Mouse (Mus musculus) stomach, embryonic 15.5 days (tissue): ENCODE data around the gene Ralgps1. TPM values are rescaled to one million over a fixed set of nuclear protein-coding genes. Genes with fewer than 3 reads are reported as not detected.

Source experiments
- ATAC-seq: fragments of 200-750 bp; cut with Nextera tagmentation; 2 replicates; pipeline ENCODE4 v1.8.0; 2017; ENCODE audit warnings: low read depth, moderate number of reproducible peaks, moderate TSS enrichment; ENCODE audit not compliant: insufficient read depth, low FRiP score
- H3K27ac ChIP-seq: fragments of 300-500 bp; sonication (generic); 2 replicates; pipeline ENCODE4 v1.5.1; 2015; ENCODE audit warnings: mild to moderate bottlenecking, inconsistent platforms
- H3K27me3 ChIP-seq: fragments of 300-500 bp; sonication (generic); replicated peaks from 2 replicates; pipeline ENCODE4 v1.6.1; 2015; ENCODE audit warnings: inconsistent platforms
- H3K36me3 ChIP-seq: fragments of 300-500 bp; sonication (generic); 2 replicates; pipeline ENCODE4 v1.6.1; 2015; ENCODE audit warnings: inconsistent platforms
- H3K4me1 ChIP-seq: fragments of 300-500 bp; sonication (generic); 2 replicates; pipeline ENCODE4 v1.6.1; 2015; ENCODE audit warnings: inconsistent platforms
- H3K4me2 ChIP-seq: fragments of 300-500 bp; sonication (generic); 2 replicates; pipeline ENCODE4 v1.6.1; 2015; ENCODE audit warnings: mild to moderate bottlenecking, inconsistent platforms
- H3K4me3 ChIP-seq: fragments of 300-500 bp; sonication (generic); replicated peaks from 2 replicates; pipeline ENCODE4 v1.5.1; 2015; ENCODE audit warnings: inconsistent platforms
- H3K9ac ChIP-seq: fragments of 300-500 bp; sonication (generic); 2 replicates; pipeline ENCODE4 v1.6.1; 2015; ENCODE audit warnings: inconsistent platforms
- H3K9me3 ChIP-seq: fragments of 300-500 bp; sonication (generic); 2 replicates; pipeline ENCODE4 v1.6.1; 2016; ENCODE audit warnings: inconsistent platforms
- WGBS: fragments of 180-500 bp; shearing (Covaris S2); methylation state at CpG from one replicate; pipeline ENCODE4 v1.1.7; 2015; 5-methylcytosine and 5-hydroxymethylcytosine counted together
- polyA plus RNA-seq: library from polyadenylated mRNA; unstranded; fragments of >200 nt; fragmentation: Nextera tagmentation; extraction: Ambion mirVana; gene quantifications from 2 replicates; pipeline ENCODE4 v1.2.1, GENCODE M21; 2015

Gene Ralgps1
- 6.2 and 8.9 TPM in 2 replicates for polyA plus RNA-seq

DNA sequence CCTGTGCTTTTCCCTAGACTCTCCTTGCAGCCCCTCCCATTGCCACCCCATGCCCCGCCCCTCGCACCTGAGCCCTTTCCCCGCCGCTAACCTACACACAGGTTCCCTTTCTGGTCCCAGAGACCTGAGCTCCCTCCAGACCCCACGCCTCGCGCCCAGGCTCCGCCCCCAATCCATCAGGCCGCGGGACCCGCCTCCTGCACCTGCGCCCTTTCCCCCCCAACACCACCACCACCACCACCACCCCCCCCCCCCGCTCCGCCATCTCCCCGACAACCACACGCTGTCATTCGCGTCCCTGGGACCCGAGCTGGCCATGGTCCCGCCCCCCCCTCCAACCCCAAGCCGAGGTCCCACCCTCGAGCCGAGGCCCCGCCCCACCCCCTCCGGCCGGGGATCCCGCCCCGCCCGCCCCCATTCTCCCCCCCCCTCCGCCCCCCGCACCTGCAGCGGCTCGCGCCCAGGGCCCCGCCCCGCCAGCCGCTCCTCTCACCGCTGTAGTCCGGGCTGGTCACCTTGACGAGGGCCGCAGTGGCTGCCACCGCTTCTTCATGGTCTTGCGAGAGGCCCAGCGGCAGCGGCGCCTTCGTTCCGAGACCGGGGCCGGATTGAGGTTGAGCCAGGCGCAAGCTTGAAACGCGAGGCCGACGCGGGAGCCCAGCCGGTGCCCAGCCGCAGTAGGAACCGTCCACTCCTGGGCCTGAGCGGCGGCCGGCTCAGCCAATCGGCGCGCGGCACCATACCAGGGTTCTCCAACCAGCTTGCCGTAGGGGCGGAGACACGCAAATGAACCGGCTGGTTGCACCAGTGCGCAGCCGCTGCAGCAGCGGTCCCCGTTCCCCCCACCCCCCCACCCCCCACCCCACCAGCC is at the start of gene Ralgps1:
Ralgps1 (minus strand) TSS at position 710 of the 871 bp plus-strand sequence.
- ATAC-seq = peak; percentile 97
- peak within 1 kb of the TSS; percentile 65 for H3K4me3 ChIP-seq
- no peaks in the 10 kb centered on the region for H3K27me3 ChIP-seq
- H3K27ac ChIP-seq = peak within 1 kb of the TSS; percentile 92
- H3K9me3 ChIP-seq = no peaks in the 10 kb centered on the region
- H3K36me3 ChIP-seq = no peaks in the 10 kb centered on the region
- peak within 1 kb of the TSS; percentile 70 for H3K4me2 ChIP-seq
- H3K9ac ChIP-seq = peak within 1 kb of the TSS; percentile 26; the same call in 1 of the 2 replicates
- peaks cover 14% of the 10 kb centered on the region; the same call in 1 of the 2 replicates for H3K4me1 ChIP-seq
- 0% methylated on average over 52 of the region's 74 CpGs for WGBS

- Histone ChIP-seq H3K4me3 (no peak overlapping the region), H3K27ac (no peak overlapping the region), H3K27me3 (no peaks in the 10 kb centered on the region), H3K9ac (no peak overlapping the region), H3K36me3 (peaks cover 4% of the 10 kb centered on the region; the same call in 1 of the 2 replicates), H3K4me1 (no peaks in the 10 kb centered on the region), H3K9me3 (no peaks in the 10 kb centered on the region), H3K4me2 (no peak overlapping the region)
- 68% methylated on average over 4 of the region's 4 CpGs for WGBS
- no peak for ATAC-seq
Measured at GRCm38 (mm10) chr2:33417454-33417853, 46.2 kb upstream of the Ralgps1 start.

- no peak overlapping the region for H3K27ac ChIP-seq
- WGBS = 81% methylated on average over 13 of the region's 13 CpGs
- H3K4me2 ChIP-seq = no peak overlapping the region
- ATAC-seq = no peak
- no peaks in the 10 kb centered on the region for H3K9me3 ChIP-seq
- peaks cover 12% of the 10 kb centered on the region for H3K36me3 ChIP-seq
- no peak overlapping the region for H3K9ac ChIP-seq
- 0 out of 2 replicates have a peak, but pooled peaks cover 2% of the 10 kb centered on the region for H3K4me1 ChIP-seq
- H3K4me3 ChIP-seq = no peak overlapping the region
- no peaks in the 10 kb centered on the region for H3K27me3 ChIP-seq
Measured at GRCm38 (mm10) chr2:33414019-33414418, 42.7 kb upstream of the Ralgps1 start.

- Histone ChIP-seq H3K36me3 (peaks cover 12% of the 10 kb centered on the region), H3K27me3 (no peaks in the 10 kb centered on the region), H3K9me3 (no peaks in the 10 kb centered on the region), H3K4me3 (no peak overlapping the region), H3K27ac (no peak overlapping the region), H3K4me2 (no peak overlapping the region), H3K4me1 (0 out of 2 replicates have a peak, but pooled peaks cover 2% of the 10 kb centered on the region), H3K9ac (no peak overlapping the region)
- ATAC-seq = no peak
- WGBS = 83% methylated on average over 14 of the region's 14 CpGs
Measured at GRCm38 (mm10) chr2:33412111-33412510, 40.8 kb upstream of the Ralgps1 start.

DNA sequence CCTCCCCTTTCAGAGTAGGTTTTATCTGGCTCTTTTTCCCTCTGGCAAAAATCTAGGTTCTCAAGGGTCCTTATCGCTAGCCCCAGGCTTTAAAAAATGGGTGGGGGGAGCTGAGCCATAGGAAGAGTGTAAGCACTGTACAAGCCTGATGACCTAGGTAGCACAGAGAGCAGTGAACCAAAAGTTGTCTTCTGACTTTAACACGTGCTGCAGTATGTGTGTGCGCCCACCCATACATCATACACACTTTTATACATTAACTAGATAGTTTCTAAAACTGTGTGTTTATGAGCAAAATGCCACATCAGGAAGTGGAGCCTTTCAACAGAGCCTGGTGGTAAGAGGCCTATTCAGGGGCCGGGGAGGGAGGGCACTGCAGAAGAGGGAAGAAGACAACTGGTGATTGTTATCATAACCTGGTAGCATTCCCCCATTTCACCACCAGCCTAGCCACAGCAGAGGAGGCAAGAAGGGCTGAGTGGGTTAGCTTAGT is 32.3 kb upstream of the Ralgps1 start:
- H3K9ac ChIP-seq = no peak overlapping the region
- H3K4me1 ChIP-seq = no peaks in the 10 kb centered on the region
- H3K4me3 ChIP-seq = no peak overlapping the region
- H3K27me3 ChIP-seq = no peaks in the 10 kb centered on the region
- no peaks in the 10 kb centered on the region for H3K9me3 ChIP-seq
- no peak overlapping the region for H3K4me2 ChIP-seq
- no peak for ATAC-seq
- peaks cover 3% of the 10 kb centered on the region; the same call in 1 of the 2 replicates for H3K36me3 ChIP-seq
- 65% methylated on average over 4 of the region's 4 CpGs for WGBS
- no peak overlapping the region for H3K27ac ChIP-seq

GRCm38 (mm10) chr2:33402638-33403037 is 31.4 kb upstream of the Ralgps1 start:
- no peak for ATAC-seq
- Histone ChIP-seq H3K27ac (no peak overlapping the region), H3K4me1 (no peaks in the 10 kb centered on the region), H3K4me3 (no peak overlapping the region), H3K9me3 (no peaks in the 10 kb centered on the region), H3K9ac (no peak overlapping the region), H3K4me2 (no peak overlapping the region), H3K36me3 (peaks cover 3% of the 10 kb centered on the region; the same call in 1 of the 2 replicates), H3K27me3 (no peaks in the 10 kb centered on the region)
- 69% methylated on average over 5 of the region's 5 CpGs for WGBS

DNA sequence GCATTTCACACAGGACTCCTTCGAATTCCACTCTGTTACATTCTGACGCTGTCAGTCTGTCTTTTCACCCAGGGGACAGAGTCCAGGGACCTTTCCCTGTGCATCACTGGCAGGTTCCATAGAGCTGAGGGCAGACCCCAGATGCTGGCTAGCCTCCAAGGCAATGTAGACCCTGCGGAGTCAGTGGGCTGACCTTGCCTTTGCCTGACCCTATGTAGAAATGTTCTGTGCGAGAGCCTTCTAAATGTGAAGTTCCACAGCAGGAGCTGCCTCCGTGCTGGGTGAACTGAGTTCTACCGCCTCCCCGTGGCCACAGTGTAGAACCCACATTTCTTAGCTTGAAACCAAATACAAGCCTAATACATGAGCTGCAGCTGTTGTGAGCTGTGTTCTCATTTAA is 30.9 kb upstream of the Ralgps1 start:
- no peak for ATAC-seq
- Histone ChIP-seq H3K9me3 (no peaks in the 10 kb centered on the region), H3K27me3 (no peaks in the 10 kb centered on the region), H3K4me3 (no peak overlapping the region), H3K9ac (no peak overlapping the region), H3K27ac (no peak overlapping the region), H3K36me3 (peaks cover 3% of the 10 kb centered on the region; the same call in 1 of the 2 replicates), H3K4me2 (no peak overlapping the region), H3K4me1 (no peaks in the 10 kb centered on the region)
- WGBS = 28% methylated on average over 7 of the region's 7 CpGs

DNA sequence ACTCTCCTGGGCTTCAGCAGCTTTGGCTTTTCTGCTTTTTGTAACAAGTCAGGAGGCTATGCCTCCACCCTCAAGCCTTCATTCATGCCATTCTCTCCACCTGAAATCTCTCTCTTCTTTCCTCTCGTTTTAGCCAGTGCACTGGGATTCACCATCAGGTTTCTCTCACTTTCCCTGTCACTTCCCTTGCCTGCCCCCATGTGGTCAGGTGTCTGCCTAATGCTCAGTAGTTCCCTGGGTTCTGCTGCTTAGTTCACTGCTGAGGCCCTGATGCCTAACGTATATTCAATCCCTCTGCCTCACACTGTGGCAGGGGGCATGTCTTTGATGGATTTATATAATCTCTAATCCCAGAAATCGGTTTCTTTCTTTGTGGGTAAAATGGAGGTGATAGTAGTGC is 29.9 kb upstream of the Ralgps1 start:
- 34% methylated on average over 3 of the region's 3 CpGs for WGBS

DNA sequence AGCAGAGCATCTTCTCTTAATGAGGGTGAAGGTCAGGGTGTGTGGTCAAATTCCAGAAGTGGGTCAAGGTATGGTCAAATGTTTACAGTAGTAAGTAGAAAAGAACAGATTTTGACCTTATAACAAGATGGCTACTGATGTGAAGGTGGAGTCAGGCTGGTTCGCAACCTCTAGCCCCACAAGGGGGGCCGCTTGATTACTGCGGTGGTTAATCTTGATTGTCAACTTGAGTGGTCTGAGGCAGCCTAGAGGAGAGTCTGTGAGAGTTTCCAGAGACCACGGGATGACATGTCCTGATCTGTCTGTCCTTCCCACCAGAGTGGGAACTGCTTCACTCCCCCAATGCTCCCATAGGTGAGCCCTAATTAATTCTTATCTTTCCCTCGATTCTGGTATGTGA is 29.3 kb upstream of the Ralgps1 start:
- Histone ChIP-seq H3K9me3 (no peaks in the 10 kb centered on the region), H3K4me3 (no peak overlapping the region), H3K4me2 (no peak overlapping the region), H3K36me3 (peaks cover under 1% of the 10 kb centered on the region; the same call in 1 of the 2 replicates), H3K27me3 (no peaks in the 10 kb centered on the region), H3K27ac (no peak overlapping the region), H3K9ac (no peak overlapping the region), H3K4me1 (no peaks in the 10 kb centered on the region)
- no peak for ATAC-seq
- 75% methylated on average over 5 of the region's 5 CpGs for WGBS

More for the DNA sequence above, 29.9 kb upstream of the Ralgps1 start:
- no peak overlapping the region for H3K27ac ChIP-seq
- no peak overlapping the region for H3K9ac ChIP-seq
- no peak overlapping the region for H3K4me2 ChIP-seq
- no peak overlapping the region for H3K4me3 ChIP-seq
- no peak for ATAC-seq
- peaks cover 3% of the 10 kb centered on the region; the same call in 1 of the 2 replicates for H3K36me3 ChIP-seq
- no peaks in the 10 kb centered on the region for H3K27me3 ChIP-seq
- H3K9me3 ChIP-seq = no peaks in the 10 kb centered on the region
- H3K4me1 ChIP-seq = no peaks in the 10 kb centered on the region

DNA sequence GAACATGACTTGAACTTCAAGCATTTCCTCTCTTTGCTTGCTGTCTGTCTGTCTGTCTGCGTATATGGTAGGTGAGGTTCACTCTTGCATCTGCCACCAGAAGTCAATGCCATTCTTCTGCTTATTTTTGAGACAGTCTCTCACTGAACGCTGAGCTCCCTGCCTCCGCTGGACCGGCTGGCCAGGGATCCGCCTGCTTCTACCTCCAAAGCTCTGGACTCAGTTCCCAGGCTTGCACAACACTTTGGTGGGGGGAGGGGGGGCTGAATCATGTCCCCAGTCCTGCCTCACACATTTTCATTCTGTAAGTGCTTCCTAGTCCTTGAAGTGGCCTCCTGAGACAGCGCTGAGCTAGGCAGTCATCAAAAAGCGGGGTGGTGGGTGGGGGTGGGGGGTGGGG is 27.8 kb upstream of the Ralgps1 start:
- Histone ChIP-seq H3K4me3 (no peak overlapping the region), H3K4me2 (no peak overlapping the region), H3K9me3 (no peaks in the 10 kb centered on the region), H3K4me1 (no peaks in the 10 kb centered on the region), H3K27ac (no peak overlapping the region), H3K27me3 (no peaks in the 10 kb centered on the region), H3K36me3 (no peaks in the 10 kb centered on the region), H3K9ac (no peak overlapping the region)
- no peak for ATAC-seq
- 71% methylated on average over 7 of the region's 7 CpGs for WGBS

DNA sequence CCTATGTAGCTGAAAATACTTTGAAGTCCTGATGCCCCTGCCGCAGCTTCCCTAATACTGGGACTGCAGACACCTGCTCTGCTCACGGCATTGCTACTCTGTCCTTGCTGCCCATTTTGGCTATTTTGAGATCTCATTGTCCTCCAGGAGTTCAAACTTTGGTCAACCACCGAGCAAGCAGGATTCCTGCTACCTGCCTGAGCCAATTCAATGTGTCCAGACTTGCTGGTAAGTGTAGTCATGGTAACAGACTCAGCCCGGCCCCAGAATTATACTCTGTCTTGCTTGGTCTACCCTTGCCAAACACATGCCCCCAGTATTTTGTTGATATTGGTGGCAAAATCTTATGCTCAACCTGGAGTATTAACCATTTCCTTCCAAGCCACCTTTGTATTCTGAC is 25.8 kb upstream of the Ralgps1 start:
- Histone ChIP-seq H3K4me2 (no peak overlapping the region), H3K27ac (no peak overlapping the region), H3K4me1 (no peaks in the 10 kb centered on the region), H3K9me3 (no peaks in the 10 kb centered on the region), H3K9ac (no peak overlapping the region), H3K27me3 (no peaks in the 10 kb centered on the region), H3K36me3 (no peaks in the 10 kb centered on the region), H3K4me3 (no peak overlapping the region)
- no peak; the same call in 1 of the 2 replicates for ATAC-seq
- 62% methylated on average over 4 of the region's 4 CpGs for WGBS

GRCm38 (mm10) chr2:33395053-33395452 is 23.8 kb upstream of the Ralgps1 start:
- ATAC-seq = no peak
- H3K4me3 ChIP-seq = no peak overlapping the region
- H3K27ac ChIP-seq = no peak overlapping the region
- no peaks in the 10 kb centered on the region for H3K9me3 ChIP-seq
- H3K36me3 ChIP-seq = no peaks in the 10 kb centered on the region
- WGBS = 68% methylated on average over 2 of the region's 2 CpGs
- no peak overlapping the region for H3K4me2 ChIP-seq
- no peaks in the 10 kb centered on the region for H3K27me3 ChIP-seq
- no peaks in the 10 kb centered on the region for H3K4me1 ChIP-seq
- no peak overlapping the region for H3K9ac ChIP-seq
